Mouse (Mus musculus): Measurements from ENCODE around the gene Ccdc170. TPM values are rescaled to one million over a fixed set of nuclear protein-coding genes. Genes with fewer than 3 reads are reported as not detected.
"Not testable (repeated sequence)": the region's sequence is repeated elsewhere in the genome, so short reads cannot be mapped to it uniquely, and the experiment has no call there.

Gene Ccdc170
- under 1 TPM; 0.62 to 0.68 TPM for total RNA-seq (2021)

DNA sequence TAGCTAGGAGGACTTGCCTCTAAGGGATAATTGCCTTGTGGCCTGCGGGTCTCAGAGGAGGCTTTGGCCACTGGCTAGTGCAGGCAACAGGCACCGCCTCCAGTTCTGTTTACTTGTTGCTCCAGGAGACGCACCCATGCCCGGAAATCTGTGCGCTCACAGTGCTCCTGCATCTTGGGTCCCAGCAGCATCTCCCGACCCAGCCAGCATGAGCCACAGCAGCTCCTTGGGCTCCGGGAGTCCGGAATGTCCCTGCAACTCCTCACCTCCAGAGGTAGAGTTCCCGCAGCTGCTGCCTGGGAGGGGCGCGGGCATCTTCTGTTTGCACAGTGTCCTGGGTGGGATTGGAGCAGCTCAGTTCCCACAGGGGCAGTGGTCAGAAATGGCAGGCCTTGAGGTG is at the start of gene Ccdc170:
TSS of gene Ccdc170 (plus strand) at position 148 of the 400 bp plus-strand sequence.
- intact Hi-C loops (cut with DNase I), result no loop called here
- DNase-seq, result peak; percentile 2

DNA sequence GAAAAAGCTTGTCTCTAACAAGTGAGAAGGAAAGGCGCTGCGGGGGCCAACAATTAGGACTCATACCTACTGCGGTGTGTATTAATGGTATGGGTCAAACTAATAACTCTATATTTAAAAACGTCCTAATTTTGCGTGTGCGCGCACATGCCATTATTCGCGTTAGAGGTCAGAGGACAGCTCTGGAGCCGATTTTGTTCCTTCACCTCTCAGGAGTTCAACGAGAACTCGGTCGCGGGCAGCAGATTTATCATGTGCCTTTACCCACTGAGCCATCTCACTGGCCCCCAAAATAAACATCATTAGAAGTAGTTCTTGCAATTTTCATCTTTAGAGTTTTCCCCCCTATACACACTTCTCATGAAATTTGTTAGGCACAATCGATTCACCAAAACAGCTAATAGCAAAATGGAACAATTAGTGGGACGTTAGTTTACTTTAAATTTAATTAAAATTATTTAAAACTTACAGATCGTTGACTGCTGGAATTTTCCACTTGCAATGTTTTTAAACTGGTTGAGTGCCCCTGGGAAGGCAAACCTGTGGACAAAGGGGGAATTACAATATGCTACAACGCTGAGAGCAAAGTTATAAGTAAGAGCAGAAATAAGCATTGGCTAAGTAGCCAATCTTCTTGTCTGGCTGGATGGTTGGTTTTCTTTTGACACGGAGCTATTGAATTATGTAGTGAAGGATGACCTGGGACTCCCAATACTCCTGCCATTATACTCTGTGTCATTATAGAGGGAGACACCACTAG is 49.1 kb upstream of the Ccdc170 start:
- intact Hi-C loops (cut with DNase I), result no loop called here
- no peak for DNase-seq

DNA sequence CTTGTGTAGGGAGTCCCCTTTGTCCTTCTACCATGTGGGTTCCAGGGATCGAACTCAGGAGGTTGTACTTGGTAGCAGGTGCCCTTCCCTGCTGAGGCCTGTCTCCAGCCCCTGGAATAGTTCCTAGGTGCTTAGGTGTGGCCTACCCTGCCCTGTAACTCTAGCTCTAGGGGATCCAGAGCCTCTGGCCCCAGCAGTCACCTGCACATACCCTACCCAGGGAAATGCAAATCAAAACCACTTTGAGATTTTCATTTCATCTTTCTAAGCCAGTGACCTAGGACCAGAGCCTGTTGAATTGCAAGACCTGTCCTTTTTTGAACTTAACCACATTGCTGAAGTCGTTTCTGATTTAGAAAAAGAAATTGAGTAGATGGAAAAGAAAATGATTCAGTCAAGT is 48.4 kb upstream of the Ccdc170 start:
- DNase-seq; intact Hi-C loops (cut with DNase I): not testable (repeated sequence)

DNA sequence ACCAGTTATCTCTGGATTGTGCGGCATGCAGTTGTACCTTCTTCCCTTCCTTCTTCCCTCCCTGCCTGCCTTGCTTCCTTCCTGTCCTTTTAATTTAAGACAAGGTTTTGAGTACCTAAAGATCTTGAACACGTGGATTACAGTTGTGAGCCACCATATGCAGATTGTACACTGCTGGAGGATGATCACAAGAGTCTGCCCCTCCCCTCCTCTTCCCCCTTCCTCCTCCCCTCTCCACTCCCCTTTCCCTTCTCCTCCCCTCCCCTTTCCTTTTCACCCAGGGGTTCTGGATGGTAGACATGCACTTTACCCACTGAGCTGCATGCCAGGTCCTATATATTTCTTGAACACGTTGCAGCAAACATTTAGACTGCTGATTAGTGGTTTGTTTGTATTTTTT is 46.9 kb upstream of the Ccdc170 start:
- DNase-seq, result no peak
- intact Hi-C loops (cut with DNase I), result no loop called here

DNA sequence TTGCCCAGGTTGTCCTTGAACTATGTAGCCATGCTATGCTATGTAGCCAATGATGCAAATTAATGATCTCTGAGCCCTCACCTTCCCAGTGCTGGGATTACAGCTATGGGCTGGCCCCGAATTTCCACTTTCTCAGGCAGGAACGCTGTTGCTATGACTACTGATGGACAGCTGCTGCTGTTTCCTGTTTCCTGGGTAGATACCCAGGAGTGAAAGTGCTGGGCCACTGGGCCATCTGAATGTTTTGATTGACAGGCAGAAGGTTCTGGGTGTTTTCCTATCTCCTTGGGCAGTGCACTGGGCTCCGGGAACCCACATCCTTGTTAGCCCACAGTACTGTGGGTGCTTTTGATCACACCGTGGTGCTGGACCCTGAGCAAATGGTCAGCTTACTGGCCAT is 25.9 kb upstream of the Ccdc170 start:
- DNase-seq, result no peak
- intact Hi-C loops (cut with DNase I), result no loop called here

DNA sequence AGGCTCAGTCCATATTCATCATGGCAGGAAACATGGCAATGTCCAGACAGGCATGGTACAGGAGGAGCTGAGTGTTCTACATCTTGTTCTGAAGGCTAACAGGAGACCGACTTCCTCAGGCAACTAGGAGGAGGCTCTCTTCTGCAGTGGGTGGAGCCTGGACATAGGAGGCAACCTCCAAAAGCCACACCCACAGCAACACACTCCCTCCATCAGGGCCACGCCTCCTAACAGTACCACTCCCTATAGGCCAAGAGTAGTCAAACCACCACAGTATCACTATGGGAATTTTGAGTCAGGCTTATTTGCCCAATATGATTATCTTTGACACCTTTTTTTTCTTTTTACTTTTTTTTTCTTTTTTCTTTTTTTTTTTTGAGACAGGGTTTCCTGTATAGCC is 22.1 kb upstream of the Ccdc170 start:
- intact Hi-C loops (cut with DNase I), result no loop called here
- DNase-seq, result no peak

DNA sequence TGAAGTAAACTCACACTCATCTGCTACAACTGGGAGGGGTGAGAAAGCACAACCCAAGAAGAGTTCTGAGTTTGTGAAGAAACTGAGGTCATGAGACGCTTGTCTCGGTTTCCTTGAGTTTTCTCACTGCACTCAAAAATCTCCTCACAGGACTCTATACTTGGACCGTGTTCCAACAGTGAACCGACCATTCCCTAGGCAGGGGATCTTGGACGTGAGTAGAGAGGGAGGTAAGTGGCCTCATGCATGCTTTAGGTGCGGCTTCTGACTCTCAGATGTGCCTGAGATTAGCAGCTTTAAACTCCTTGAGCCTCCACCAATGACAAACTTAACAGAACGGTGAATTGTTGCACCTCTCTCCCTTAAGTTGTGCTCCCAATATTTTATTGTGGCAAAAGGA is 16.5 kb upstream of the Ccdc170 start:
- intact Hi-C loops (cut with DNase I), result no loop called here

DNA sequence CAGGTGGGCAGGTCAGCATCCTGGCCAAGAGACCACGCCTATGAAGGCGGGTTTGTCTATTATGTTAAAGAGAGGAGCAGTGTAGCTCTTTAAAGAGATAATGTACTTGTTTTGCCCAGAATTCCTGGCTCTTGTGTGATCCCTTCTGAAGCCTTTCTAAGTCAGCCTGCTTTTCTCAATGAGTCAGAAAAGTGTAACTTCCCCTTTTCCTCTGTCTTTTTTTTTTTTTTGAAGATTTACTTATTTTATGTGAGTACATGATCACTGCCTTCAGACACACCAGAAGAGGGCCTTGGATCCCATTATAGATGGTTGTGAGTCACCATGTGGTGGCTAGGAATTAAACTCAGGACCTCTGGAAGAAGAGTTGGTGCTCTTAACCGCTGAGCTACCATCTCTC is 12.9 kb upstream of the Ccdc170 start:
- no peak for DNase-seq
- intact Hi-C loops (cut with DNase I), result no loop called here

More for the DNA sequence above, 16.5 kb upstream of the Ccdc170 start:
- no peak for DNase-seq

DNA sequence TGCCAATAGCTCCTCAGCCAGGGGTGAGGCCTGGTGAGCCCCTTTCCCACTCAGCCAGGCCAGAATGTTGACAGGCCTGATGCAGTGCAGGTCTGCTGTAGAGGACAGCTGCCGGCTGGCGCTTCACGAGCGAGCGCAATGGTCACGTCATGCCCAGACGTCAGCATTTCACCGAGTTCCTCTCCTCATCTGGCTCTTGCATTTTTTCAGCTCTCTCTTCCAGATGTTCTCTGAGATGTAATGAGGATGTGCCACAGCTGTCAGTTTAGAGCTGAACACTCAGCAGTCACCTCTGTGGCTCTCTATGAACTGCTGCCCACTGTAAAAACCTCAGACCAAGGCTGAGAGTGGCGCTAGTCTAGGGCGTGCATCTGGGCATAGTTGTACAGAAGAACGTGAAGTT is 8.7 kb upstream of the Ccdc170 start:
- DNase-seq, result no peak
- intact Hi-C loops (cut with DNase I), result no loop called here

DNA sequence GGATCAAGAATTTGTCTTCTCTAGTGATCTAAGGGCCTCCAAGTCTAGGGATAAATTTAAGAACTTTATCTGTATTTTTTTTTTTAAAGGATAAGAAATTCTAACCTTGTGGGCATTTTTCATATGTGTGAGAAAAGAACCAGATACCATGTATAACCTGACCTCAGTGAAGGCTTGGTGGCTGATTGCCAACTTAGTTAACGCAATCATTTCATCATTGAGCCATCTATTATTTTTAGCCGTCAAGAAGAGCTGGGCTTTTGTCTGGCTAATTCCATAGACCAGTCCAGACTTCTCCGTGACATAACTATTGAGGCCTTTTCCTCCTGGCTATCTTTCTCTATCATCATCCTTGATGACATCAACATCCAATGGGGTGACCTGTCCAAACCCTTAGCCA is 6.9 kb upstream of the Ccdc170 start:
- no peak for DNase-seq
- intact Hi-C loops (cut with DNase I), result no loop called here

DNA sequence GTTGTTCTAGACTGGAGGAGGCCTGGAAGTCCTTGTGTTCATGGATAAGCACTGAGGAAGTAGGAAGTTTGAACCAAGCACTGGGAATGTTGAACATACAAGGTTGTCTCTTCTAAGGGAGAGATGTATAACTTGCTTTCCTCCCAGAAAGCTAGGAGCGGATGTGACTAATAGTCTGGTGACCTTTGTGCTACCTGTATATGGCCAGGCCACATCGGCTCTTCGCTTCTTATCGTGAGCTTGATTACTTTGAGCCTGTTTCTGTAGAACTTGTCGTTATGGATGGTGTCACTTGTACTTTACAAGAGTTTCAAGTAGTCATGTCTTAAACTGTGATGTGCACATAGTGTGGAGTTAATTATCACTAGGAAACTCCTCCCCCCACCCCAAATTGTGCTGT is 5.7 kb upstream of the Ccdc170 start:
- intact Hi-C loops (cut with DNase I), result no loop called here
- no peak for DNase-seq

DNA sequence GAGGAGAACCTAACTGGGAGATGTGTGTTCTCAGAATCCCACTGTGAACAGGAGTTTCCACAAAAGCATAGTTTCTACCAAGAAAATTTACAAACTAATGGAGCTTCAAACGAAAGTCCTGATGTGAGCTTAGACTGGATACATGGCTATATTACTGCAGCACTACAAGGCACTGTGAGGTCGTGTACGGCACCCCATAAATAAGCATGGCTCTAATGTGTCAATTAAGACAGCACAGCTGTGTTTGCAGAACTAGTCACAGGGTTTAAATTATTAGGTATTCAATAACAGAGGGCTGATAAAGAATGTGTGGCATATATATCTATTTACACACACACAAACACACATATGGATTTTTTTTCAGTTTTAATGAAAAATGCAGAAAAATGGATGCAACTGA is 1.4 kb upstream of the Ccdc170 start:
- intact Hi-C loops (cut with DNase I), result no loop called here
- DNase-seq, result no peak

DNA sequence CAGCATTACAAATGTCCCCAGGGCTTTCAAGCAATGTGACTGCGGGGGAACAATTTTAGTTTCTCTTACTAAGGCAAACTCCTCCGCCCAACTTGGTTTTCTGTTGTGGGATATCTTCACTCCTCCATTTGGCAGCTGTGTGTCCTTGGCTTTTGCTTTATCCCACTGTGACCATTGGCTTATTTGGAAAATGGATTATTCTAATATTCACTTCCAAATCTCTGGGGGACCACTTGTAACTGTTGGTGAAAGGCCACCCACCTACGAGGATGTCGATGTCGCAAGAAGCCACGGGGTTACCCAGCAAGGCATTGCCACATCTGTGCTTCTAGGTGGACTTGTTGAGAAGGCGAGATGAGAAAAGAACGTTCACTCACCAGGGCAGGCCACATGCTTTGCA is 607 bp upstream of the Ccdc170 start:
- intact Hi-C loops (cut with DNase I), result no loop called here
- no peak for DNase-seq

DNA sequence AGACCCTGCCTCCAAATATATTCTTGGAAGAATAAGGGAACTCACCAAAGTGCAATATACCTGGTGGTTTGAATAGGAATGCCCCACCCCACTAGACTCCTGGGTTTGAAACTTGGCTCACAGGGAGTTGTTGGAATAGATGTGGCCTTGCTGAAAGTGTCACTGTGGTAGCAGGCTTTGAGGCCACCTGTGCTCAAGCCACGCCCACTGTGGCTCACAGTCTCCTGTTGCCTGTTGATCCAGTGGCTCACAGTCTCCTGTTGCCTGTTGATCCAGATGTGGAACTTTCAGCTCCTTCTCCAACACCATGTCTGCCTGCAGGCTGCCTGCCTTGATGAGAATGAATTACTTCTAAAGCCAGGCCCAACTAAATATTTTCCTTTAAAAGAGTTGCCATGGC is 1.5 kb downstream of the Ccdc170 start:
- DNase-seq, result no peak
- intact Hi-C loops (cut with DNase I), result no loop called here

DNA sequence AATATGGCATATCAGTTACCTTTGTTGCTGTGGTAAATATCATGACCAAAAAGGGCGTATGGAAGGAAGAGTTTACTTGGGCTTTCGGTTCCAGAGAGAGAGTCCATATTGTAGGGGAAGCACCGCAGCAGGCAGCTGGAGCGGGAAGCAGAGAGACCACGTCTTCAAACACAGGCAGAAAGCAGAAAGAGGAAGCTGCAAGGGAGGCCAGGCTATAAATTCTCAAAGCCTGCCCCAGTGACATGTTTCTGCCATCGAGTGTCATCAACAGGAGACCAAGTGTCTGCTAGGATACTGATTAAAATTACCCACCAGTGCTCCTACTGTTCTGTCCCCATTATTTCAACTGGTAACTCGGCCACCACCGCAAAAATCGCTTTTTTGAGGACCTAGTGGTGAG is 2.7 kb downstream of the Ccdc170 start:
- no peak for DNase-seq
- intact Hi-C loops (cut with DNase I), result no loop called here

DNA sequence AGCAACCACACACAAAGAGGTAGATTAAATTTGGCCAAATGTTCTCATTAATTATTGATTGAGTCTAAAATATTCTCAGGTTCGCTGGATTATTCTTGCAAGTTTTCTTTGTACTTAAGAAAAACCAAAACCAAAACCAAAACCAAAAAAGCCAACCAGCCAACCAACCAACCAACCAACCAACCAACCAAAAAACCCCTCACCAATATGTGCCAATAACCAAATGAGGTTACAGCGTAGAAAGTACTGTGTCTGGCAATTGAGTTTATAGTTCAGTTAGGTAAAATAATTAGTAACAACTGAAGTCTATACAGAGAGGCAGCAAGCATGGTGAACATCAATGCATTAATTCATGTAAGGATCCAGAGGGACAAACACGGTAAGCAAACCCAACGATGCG is 7.6 kb downstream of the Ccdc170 start:
- intact Hi-C loops (cut with DNase I), result no loop called here
- DNase-seq, result no peak

DNA sequence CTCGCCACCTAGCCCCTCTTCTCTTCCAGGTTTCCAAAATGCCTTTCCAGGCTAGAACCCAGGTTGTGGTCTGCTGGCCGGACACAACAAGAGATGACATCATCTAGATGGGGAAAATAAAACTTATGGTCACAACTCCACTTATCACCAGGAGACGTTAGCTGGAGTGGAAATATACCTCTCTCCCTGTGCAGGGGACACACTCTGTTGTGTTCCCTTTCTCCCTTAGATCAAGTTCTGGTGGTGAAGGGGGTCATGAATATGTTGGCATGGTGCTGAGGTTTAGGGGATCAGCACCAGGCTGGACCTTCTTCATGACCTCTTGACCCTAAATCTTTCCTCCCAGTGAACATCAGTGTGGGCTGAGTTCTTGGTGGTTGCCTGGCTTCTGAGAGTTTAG is 9.0 kb downstream of the Ccdc170 start:
- no peak for DNase-seq
- intact Hi-C loops (cut with DNase I), result no loop called here

DNA sequence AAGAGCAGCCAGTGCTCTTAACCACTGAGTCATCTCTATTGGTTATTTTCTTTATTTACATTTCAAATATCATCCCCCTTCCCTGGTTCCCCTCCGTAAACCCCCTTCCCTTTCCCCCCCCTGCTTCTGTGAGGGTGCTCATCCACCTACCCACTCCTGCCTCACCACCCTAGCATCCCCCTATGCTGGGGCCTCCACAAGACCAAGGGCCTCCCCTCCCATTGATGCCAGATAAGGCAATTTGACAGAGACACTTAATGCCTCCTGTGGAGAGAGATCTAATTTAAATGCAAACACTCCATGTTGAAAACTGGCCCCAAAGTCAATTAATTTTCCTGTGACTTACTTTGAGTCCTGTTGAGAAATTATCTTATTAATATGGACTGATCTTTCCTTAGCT is 9.7 kb downstream of the Ccdc170 start:
- intact Hi-C loops (cut with DNase I), result no loop called here
- DNase-seq, result no peak

DNA sequence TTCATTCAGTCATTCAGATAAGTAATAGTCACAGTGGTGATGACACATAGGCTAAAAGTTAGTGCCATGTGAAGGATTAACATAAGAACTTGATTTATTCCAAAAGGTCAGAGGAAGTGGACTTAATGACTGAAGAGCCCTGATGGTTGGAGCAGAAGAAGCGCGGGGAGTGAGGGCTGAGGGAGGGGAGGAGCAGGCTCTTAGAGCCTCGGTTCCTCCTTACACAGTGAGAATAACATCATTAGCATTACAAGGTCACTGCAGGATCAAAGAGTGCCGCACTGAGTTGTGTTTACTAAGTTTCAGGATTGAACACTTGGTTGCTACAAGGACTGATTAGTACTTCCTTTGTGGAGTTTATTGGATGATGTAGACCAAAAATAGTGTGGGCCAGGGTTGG is 10.6 kb downstream of the Ccdc170 start:
- no peak for DNase-seq
- intact Hi-C loops (cut with DNase I), result no loop called here

DNA sequence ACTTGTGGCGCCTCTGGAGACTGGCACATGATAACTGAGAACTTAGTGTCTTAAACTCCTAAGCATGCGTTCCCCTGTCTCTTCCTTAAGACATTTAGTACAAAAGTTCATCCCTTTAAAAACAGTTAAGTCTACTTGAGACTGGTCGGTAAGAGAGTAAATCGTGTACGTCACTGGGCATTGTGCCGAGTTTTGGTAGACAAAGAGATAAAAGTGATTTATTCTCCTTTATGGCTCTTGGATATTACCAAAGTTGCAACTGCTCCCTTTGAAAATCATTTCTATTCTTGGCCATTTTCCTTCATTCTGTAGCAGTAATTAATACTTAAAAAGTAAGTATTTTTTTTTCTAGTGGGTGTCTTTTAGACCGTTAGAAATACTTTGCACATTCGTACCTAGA is 20.9 kb downstream of the Ccdc170 start:
- intact Hi-C loops (cut with DNase I), result no loop called here
- DNase-seq, result no peak

DNA sequence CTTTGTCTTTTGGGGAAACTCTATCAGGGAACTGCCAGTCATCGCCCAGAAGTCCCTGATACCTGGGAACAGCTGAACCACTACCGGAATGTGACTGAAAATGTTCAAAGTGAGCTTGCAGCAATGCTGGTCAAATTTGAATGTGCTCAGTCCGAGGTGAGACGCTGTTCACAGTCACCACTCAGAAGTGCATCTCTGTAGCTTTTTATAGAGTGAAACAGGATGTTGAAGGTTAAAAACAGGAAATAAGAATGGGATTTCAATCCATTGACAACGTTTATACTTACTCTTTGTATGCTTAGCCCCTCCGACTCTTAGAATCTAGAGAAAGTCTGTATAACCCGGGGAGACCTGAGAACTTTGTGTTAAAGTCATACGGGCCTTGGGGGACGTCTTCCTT is 30.4 kb downstream of the Ccdc170 start:
- no peak for DNase-seq
- intact Hi-C loops (cut with DNase I), result no loop called here

DNA sequence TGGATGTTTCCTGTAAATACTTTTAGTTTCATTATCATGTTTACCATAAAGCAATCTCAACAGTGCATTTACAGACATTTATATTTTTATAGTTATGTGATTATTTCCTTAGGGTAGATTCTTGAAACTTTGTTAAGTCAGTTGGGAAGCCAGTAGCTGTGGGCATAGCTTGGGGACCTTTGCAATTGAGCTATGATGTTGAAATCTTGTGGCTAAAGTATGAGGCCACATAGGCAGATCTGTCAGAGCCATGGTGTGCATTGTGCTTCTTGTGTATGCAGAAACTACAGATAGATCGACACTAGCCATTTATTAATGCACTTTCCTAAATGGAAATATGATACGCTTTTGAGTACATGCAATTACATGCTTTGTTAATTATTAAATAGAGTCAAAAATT is 35.3 kb downstream of the Ccdc170 start:
- intact Hi-C loops (cut with DNase I), result no loop called here
- DNase-seq, result no peak

DNA sequence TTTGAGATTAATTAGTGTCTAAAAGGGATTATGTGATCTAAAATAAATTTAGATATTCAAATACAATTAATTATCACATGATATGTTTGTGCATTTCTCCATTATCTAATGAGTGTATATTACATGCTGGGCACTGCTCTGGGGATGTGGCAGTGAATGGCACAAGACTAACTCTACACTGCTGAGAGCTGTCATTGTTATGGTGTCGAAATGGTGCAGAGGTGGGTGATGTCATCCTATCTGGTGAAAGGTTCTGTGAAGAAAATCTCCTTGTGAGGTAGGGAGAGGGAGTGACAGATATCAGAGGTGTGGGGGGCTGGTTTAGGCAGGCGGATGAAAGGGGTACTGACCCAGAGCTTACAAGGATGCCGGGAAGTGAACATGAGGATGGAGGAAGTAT is 37.3 kb downstream of the Ccdc170 start:
- intact Hi-C loops (cut with DNase I), result no loop called here
- no peak for DNase-seq

Data from left cerebral cortex, postnatal 4 days (tissue).